Mouse (Mus musculus) kidney, embryonic 15.5 days (tissue): ENCODE results near the gene Gm43517. TPM values are rescaled to one million over a fixed set of nuclear protein-coding genes. Genes with fewer than 3 reads are reported as not detected.

ENCODE experiments used
- ATAC-seq: fragments of 200-750 bp; cut with Nextera tagmentation; replicated peaks from 2 replicates; pipeline ENCODE4 v1.8.0; 2017; ENCODE audit warnings: moderate TSS enrichment; ENCODE audit not compliant: low FRiP score
- H3K27ac ChIP-seq: fragments of 300-500 bp; sonication (generic); 2 replicates; pipeline ENCODE4 v1.5.1; 2015; ENCODE audit warnings: mild to moderate bottlenecking, inconsistent platforms
- H3K27me3 ChIP-seq: fragments of 300-500 bp; sonication (generic); 2 replicates; pipeline ENCODE4 v1.6.1; 2015; ENCODE audit warnings: inconsistent platforms
- H3K36me3 ChIP-seq: fragments of 300-500 bp; sonication (generic); 2 replicates; pipeline ENCODE4 v1.6.1; 2015; ENCODE audit warnings: inconsistent platforms
- H3K4me1 ChIP-seq: fragments of 300-500 bp; sonication (generic); 2 replicates; pipeline ENCODE4 v1.6.1; 2015; ENCODE audit warnings: inconsistent platforms
- H3K4me2 ChIP-seq: fragments of 300-500 bp; sonication (generic); 2 replicates; pipeline ENCODE4 v1.6.1; 2015; ENCODE audit warnings: moderate library complexity, mild to moderate bottlenecking, inconsistent platforms
- H3K4me3 ChIP-seq: fragments of 300-500 bp; sonication (generic); replicated peaks from 2 replicates; pipeline ENCODE4 v1.5.1; 2015; ENCODE audit warnings: mild to moderate bottlenecking, inconsistent platforms
- H3K9ac ChIP-seq: fragments of 300-500 bp; sonication (generic); 2 replicates; pipeline ENCODE4 v1.6.1; 2015; ENCODE audit warnings: mild to moderate bottlenecking, inconsistent platforms
- H3K9me3 ChIP-seq: fragments of 300-500 bp; sonication (generic); replicated peaks from 2 replicates; pipeline ENCODE4 v1.6.1; 2016; ENCODE audit warnings: inconsistent platforms
- WGBS: fragments of 180-500 bp; shearing (Covaris S2); methylation state at CpG from one replicate; pipeline ENCODE4 v1.1.7; 2015; ENCODE audit warnings: mixed read lengths; 5-methylcytosine and 5-hydroxymethylcytosine counted together
- polyA plus RNA-seq: library from polyadenylated mRNA; unstranded; fragments of >200 nt; fragmentation: Nextera tagmentation; extraction: Ambion mirVana; gene quantifications from 2 replicates; pipeline ENCODE4 v1.2.1, GENCODE M21; 2015

The Gm43517 gene
- polyA plus RNA-seq, 1 experiment from 2014 or later = not detected

DNA sequence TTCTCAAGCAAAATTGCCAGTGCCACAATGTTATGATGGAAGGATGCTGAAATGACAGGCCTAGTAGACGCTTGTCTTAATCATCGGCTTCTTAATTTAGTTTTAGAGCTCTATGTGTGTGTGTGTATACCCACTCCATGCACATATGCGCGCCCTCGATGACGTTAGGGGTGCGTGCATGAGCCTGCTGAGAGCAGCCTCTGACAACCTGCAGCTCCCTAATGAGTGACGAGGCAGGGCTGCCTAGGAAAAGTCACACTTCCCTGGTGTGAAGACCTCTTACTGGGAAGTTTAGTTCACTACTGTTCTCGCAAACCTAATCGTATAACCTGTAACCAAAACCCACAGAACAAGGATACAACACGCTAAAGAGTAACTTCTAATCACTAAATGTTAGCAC is 5.5 kb upstream of the Gm43517 start:
- no peak overlapping the region for H3K9ac ChIP-seq
- H3K4me3 ChIP-seq = no peak overlapping the region
- no peaks in the 10 kb centered on the region for H3K9me3 ChIP-seq
- 5% methylated on average over 11 of the region's 11 CpGs for WGBS
- no peak overlapping the region for H3K27ac ChIP-seq
- ATAC-seq = no peak
- peaks cover 97% of the 10 kb centered on the region for H3K27me3 ChIP-seq
- H3K4me1 ChIP-seq = peaks cover 16% of the 10 kb centered on the region
- H3K4me2 ChIP-seq = no peak overlapping the region
- H3K36me3 ChIP-seq = no peaks in the 10 kb centered on the region

- H3K4me2 ChIP-seq = no peak overlapping the region
- H3K27ac ChIP-seq = no peak overlapping the region
- H3K4me3 ChIP-seq = no peak overlapping the region
- WGBS = under 1% methylated on average over 4 of the region's 4 CpGs
- H3K27me3 ChIP-seq = peaks cover 99% of the 10 kb centered on the region
- H3K9ac ChIP-seq = no peak overlapping the region
- no peak for ATAC-seq
- H3K4me1 ChIP-seq = peaks cover 14% of the 10 kb centered on the region
- no peaks in the 10 kb centered on the region for H3K9me3 ChIP-seq
- H3K36me3 ChIP-seq = no peaks in the 10 kb centered on the region
Observed at GRCm38 (mm10) chr12:49380442-49380841, 4.5 kb upstream of the Gm43517 start.

- H3K4me3 ChIP-seq = no peak overlapping the region
- 6% methylated on average over 4 of the region's 4 CpGs for WGBS
- H3K36me3 ChIP-seq = no peaks in the 10 kb centered on the region
- H3K9me3 ChIP-seq = no peaks in the 10 kb centered on the region
- no peak overlapping the region for H3K27ac ChIP-seq
- peaks cover 14% of the 10 kb centered on the region for H3K4me1 ChIP-seq
- H3K27me3 ChIP-seq = peaks cover 99% of the 10 kb centered on the region
- H3K9ac ChIP-seq = no peak overlapping the region
- no peak overlapping the region for H3K4me2 ChIP-seq
- ATAC-seq = no peak
Observed at GRCm38 (mm10) chr12:49381031-49381525, 3.9 kb upstream of the Gm43517 start.

GRCm38 (mm10) chr12:49381721-49382365 is 3.1 kb upstream of the Gm43517 start:
- Histone ChIP-seq H3K36me3 (no peaks in the 10 kb centered on the region), H3K9ac (no peak overlapping the region), H3K9me3 (no peaks in the 10 kb centered on the region), H3K4me2 (no peak overlapping the region), H3K27ac (no peak overlapping the region), H3K4me1 (peaks cover 14% of the 10 kb centered on the region), H3K4me3 (no peak overlapping the region), H3K27me3 (peaks cover 99% of the 10 kb centered on the region)
- ATAC-seq = no peak
- WGBS = under 1% methylated on average over 19 of the region's 19 CpGs

GRCm38 (mm10) chr12:49382565-49383520 is 2.1 kb upstream of the Gm43517 start, which contains the start of gene Foxg1:
Foxg1 (plus strand) TSS chr12:49382660.
- no peak within 1 kb of the TSS for H3K9ac ChIP-seq
- peak within 1 kb of the TSS; percentile 56 for H3K4me2 ChIP-seq
- H3K9me3 ChIP-seq = no peaks in the 10 kb centered on the region
- H3K36me3 ChIP-seq = no peaks in the 10 kb centered on the region
- H3K27me3 ChIP-seq = peaks cover 91% of the 10 kb centered on the region
- 1% methylated on average over 58 of the region's 61 CpGs for WGBS
- H3K4me1 ChIP-seq = peaks cover 14% of the 10 kb centered on the region
- no peak within 1 kb of the TSS for H3K27ac ChIP-seq
- no peak; the same call in 1 of the 2 replicates for ATAC-seq
- H3K4me3 ChIP-seq = peak within 1 kb of the TSS; percentile 38

- peaks cover 14% of the 10 kb centered on the region for H3K4me1 ChIP-seq
- under 1% methylated on average over 52 of the region's 67 CpGs for WGBS
- H3K4me3 ChIP-seq = peak overlapping the region; percentile 38
Observed at GRCm38 (mm10) chr12:49383521-49384133, 1.3 kb upstream of the Gm43517 start.

GRCm38 (mm10) chr12:49384295-49384875 is 589 bp upstream of the Gm43517 start:
- H3K4me2 ChIP-seq = peak overlapping the region; percentile 56
- peak overlapping the region; percentile 38 for H3K4me3 ChIP-seq
- no peaks in the 10 kb centered on the region for H3K36me3 ChIP-seq
- ATAC-seq = peak; percentile 33; the same call in 1 of the 2 replicates
- H3K27me3 ChIP-seq = peaks cover 84% of the 10 kb centered on the region
- peaks cover 14% of the 10 kb centered on the region for H3K4me1 ChIP-seq
- H3K9me3 ChIP-seq = no peaks in the 10 kb centered on the region
- WGBS = under 1% methylated on average over 52 of the region's 66 CpGs
- no peak overlapping the region for H3K9ac ChIP-seq
- no peak overlapping the region for H3K27ac ChIP-seq

More at GRCm38 (mm10) chr12:49383521-49384133, 1.3 kb upstream of the Gm43517 start:
- H3K27me3 ChIP-seq = peaks cover 89% of the 10 kb centered on the region
- no peak overlapping the region for H3K27ac ChIP-seq
- ATAC-seq = peak; percentile 65
- H3K9me3 ChIP-seq = no peaks in the 10 kb centered on the region
- H3K9ac ChIP-seq = no peak overlapping the region
- peak overlapping the region; percentile 56 for H3K4me2 ChIP-seq
- H3K36me3 ChIP-seq = no peaks in the 10 kb centered on the region

GRCm38 (mm10) chr12:49385631-49385990 is 637 bp downstream of the Gm43517 start:
- H3K9ac ChIP-seq = no peak overlapping the region
- no peak overlapping the region for H3K4me2 ChIP-seq
- peaks cover 84% of the 10 kb centered on the region for H3K27me3 ChIP-seq
- no peaks in the 10 kb centered on the region for H3K36me3 ChIP-seq
- H3K4me3 ChIP-seq = no peak overlapping the region
- H3K4me1 ChIP-seq = peaks cover 14% of the 10 kb centered on the region
- 1% methylated on average over 23 of the region's 23 CpGs for WGBS
- ATAC-seq = peak; percentile 6; the same call in 1 of the 2 replicates
- no peak overlapping the region for H3K27ac ChIP-seq
- no peaks in the 10 kb centered on the region for H3K9me3 ChIP-seq

GRCm38 (mm10) chr12:49386081-49386805 is 1.3 kb downstream of the Gm43517 start:
- H3K9ac ChIP-seq = no peak overlapping the region
- no peak overlapping the region for H3K4me2 ChIP-seq
- H3K9me3 ChIP-seq = no peaks in the 10 kb centered on the region
- no peaks in the 10 kb centered on the region for H3K36me3 ChIP-seq
- peaks cover 19% of the 10 kb centered on the region for H3K4me1 ChIP-seq
- no peak for ATAC-seq
- no peak overlapping the region for H3K4me3 ChIP-seq
- 15% methylated on average over 10 of the region's 10 CpGs for WGBS
- peaks cover 84% of the 10 kb centered on the region for H3K27me3 ChIP-seq
- no peak overlapping the region for H3K27ac ChIP-seq

- Histone ChIP-seq H3K4me1 (peaks cover 20% of the 10 kb centered on the region), H3K4me2 (no peak overlapping the region), H3K4me3 (no peak overlapping the region), H3K36me3 (no peaks in the 10 kb centered on the region), H3K27ac (no peak overlapping the region), H3K9me3 (no peaks in the 10 kb centered on the region), H3K9ac (no peak overlapping the region), H3K27me3 (peaks cover 84% of the 10 kb centered on the region)
- 11% methylated on average over 2 of the region's 2 CpGs for WGBS
- no peak for ATAC-seq
Observed at GRCm38 (mm10) chr12:49387856-49388598, 3.1 kb downstream of the Gm43517 start.
